Mouse (Mus musculus): ENCODE measurements at regions not wholly inside any gene's neighbourhood (a gene's known extent, or its start where the extent isn't known, plus 50 kb on each side); places are given as distances from the start of the nearest gene placed in this dataset.

DNA sequence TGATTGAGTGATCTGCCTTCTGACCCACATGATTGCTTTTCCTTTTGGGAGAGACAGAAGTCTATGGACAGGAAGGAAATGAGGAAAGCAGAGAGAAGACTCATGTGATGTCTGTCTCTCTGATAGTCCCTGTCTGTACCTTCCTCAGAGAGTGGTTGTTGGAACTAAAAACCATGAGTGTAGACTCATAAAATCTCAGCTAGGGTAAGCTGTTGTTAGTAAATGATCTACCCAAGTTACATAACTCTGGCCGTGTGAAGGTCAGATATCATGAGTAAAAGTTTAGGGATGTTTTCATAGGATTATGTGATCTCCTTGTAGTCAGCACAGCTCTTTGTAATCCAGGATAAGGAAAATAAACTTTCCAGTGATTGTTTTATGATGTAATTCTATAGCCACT lies 183.0 kb upstream of the Slc30a5 start:
- Histone ChIP-seq H3K4me1 (replicated peaks; ENCODE audit: control insufficient read depth, insufficient read depth, low read length) (no peaks in the 10 kb centered on the region), H3K4me2 (ENCODE audit: low read length) (no peak overlapping the region), H3K4me3 (ENCODE audit: low read depth, low read length) (no peak overlapping the region), H3K9me3 (ENCODE audit: control insufficient read depth, low read length) (no peaks in the 10 kb centered on the region), H3K9ac (ENCODE audit: low read length) (no peak overlapping the region), H3K27me3 (replicated peaks; ENCODE audit: control insufficient read depth, insufficient read depth, low read length) (no peaks in the 10 kb centered on the region), H3K36me3 (ENCODE audit: control insufficient read depth, insufficient read depth, low read length) (no peaks in the 10 kb centered on the region), H3K27ac (ENCODE audit: low read depth) (no peak overlapping the region)
- ATAC-seq (replicated peaks; ENCODE audit: low FRiP score, low TSS enrichment, low read depth) (0 out of 2 replicates have a peak, but pooled peaks have one; percentile 27), DNase-seq (ENCODE audit: low spot score) (no peak)
- WGBS: 49% methylated on average over 1 of the region's 1 CpGs

DNA sequence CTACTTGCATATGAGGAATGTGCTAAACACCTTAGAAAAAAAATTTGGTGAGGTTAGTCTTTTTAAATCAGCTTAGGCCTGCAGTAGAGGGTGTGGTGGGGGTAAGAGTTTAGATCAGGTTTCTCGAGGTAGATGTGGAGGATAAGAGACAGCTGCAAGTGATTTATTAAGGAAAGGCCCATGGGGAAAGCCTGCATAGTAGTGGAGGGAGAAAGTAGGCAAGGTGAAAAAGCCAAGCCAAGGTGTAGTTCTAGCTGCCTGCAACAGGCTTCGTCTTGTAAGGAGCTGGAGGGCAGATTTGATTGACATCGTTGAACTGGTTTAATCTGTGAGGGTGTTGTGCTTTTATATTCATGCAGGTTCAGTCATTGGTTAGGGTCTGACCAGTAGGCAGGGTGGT lies 182.2 kb upstream of the Slc30a5 start:
- H3K4me2 ChIP-seq (ENCODE audit: low read length): no peak overlapping the region
- H3K27ac ChIP-seq (ENCODE audit: low read depth): no peak overlapping the region
- H3K9ac ChIP-seq (ENCODE audit: low read length): no peak overlapping the region
- DNase-seq (ENCODE audit: low spot score) (no peak), ATAC-seq (replicated peaks; ENCODE audit: low FRiP score, low TSS enrichment, low read depth) (no peak)
- H3K27me3 ChIP-seq (replicated peaks; ENCODE audit: control insufficient read depth, insufficient read depth, low read length): no peaks in the 10 kb centered on the region
- H3K36me3 ChIP-seq (ENCODE audit: control insufficient read depth, insufficient read depth, low read length): no peaks in the 10 kb centered on the region
- 66% methylated on average over 3 of the region's 3 CpGs for WGBS
- H3K4me3 ChIP-seq (ENCODE audit: low read depth, low read length): no peak overlapping the region
- H3K9me3 ChIP-seq (ENCODE audit: control insufficient read depth, low read length): no peaks in the 10 kb centered on the region
- no peaks in the 10 kb centered on the region for H3K4me1 ChIP-seq (replicated peaks; ENCODE audit: control insufficient read depth, insufficient read depth, low read length)

DNA sequence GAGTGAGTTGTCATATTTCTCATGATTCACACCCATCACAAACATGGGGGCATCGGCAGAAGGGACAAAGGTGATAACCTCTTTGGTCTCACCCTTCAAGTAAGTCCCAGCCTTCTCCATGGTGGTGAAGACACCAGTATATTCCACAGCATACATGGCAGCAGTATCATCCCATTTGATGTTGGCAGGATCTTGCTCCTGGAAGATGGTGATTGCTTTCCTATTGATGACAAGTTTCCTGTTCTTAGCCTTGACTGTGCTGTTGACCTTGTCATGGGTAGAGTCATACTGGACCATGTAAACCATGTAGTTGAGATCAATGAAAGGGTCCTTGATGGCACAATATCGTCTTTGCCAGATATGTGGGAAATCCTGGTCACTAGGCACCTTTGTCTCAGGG lies 180.4 kb upstream of the Slc30a5 start:
- Histone ChIP-seq H3K4me2 (ENCODE audit: low read length) (no peak overlapping the region), H3K9ac (ENCODE audit: low read length) (no peak overlapping the region), H3K4me1 (replicated peaks; ENCODE audit: control insufficient read depth, insufficient read depth, low read length) (no peaks in the 10 kb centered on the region), H3K27ac (ENCODE audit: low read depth) (no peak overlapping the region), H3K36me3 (ENCODE audit: control insufficient read depth, insufficient read depth, low read length) (no peaks in the 10 kb centered on the region), H3K9me3 (ENCODE audit: control insufficient read depth, low read length) (no peaks in the 10 kb centered on the region), H3K27me3 (replicated peaks; ENCODE audit: control insufficient read depth, insufficient read depth, low read length) (no peaks in the 10 kb centered on the region), H3K4me3 (ENCODE audit: low read depth, low read length) (no peak overlapping the region)
- ATAC-seq (replicated peaks; ENCODE audit: low FRiP score, low TSS enrichment, low read depth) (no peak), DNase-seq (ENCODE audit: low spot score) (no peak)
- WGBS: 92% methylated on average over 2 of the region's 2 CpGs

DNA sequence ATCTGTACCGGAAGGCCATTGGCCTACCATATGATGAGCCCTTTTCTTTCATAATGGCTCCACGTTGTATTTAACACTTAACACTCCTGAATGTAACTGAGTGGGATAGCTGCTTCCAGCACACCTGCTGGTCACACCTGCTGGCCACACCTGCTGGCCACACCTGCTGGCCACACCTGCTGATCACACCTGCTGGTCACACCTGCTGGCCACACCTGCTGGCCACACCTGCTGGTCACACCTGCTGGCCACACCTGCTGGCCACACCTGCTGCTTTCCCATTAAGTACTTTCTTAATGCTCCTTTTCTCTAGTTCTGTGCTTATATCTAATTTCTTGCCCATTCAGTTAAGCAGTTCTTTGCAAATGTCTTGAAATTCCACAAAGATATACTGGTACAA lies 157.4 kb upstream of the Slc30a5 start:
- 88% methylated on average over 2 of the region's 2 CpGs for WGBS
- no peak overlapping the region for H3K27ac ChIP-seq (ENCODE audit: low read depth)
- H3K4me2 ChIP-seq (ENCODE audit: low read length): no peak overlapping the region
- ATAC-seq (replicated peaks; ENCODE audit: low FRiP score, low TSS enrichment, low read depth): no peak
- no peak for DNase-seq (ENCODE audit: low spot score)
- H3K9me3 ChIP-seq (ENCODE audit: control insufficient read depth, low read length): no peaks in the 10 kb centered on the region
- H3K4me1 ChIP-seq (replicated peaks; ENCODE audit: control insufficient read depth, insufficient read depth, low read length): no peaks in the 10 kb centered on the region
- no peak overlapping the region for H3K9ac ChIP-seq (ENCODE audit: low read length)
- no peaks in the 10 kb centered on the region for H3K27me3 ChIP-seq (replicated peaks; ENCODE audit: control insufficient read depth, insufficient read depth, low read length)
- H3K4me3 ChIP-seq (ENCODE audit: low read depth, low read length): no peak overlapping the region
- H3K36me3 ChIP-seq (ENCODE audit: control insufficient read depth, insufficient read depth, low read length): no peaks in the 10 kb centered on the region

DNA sequence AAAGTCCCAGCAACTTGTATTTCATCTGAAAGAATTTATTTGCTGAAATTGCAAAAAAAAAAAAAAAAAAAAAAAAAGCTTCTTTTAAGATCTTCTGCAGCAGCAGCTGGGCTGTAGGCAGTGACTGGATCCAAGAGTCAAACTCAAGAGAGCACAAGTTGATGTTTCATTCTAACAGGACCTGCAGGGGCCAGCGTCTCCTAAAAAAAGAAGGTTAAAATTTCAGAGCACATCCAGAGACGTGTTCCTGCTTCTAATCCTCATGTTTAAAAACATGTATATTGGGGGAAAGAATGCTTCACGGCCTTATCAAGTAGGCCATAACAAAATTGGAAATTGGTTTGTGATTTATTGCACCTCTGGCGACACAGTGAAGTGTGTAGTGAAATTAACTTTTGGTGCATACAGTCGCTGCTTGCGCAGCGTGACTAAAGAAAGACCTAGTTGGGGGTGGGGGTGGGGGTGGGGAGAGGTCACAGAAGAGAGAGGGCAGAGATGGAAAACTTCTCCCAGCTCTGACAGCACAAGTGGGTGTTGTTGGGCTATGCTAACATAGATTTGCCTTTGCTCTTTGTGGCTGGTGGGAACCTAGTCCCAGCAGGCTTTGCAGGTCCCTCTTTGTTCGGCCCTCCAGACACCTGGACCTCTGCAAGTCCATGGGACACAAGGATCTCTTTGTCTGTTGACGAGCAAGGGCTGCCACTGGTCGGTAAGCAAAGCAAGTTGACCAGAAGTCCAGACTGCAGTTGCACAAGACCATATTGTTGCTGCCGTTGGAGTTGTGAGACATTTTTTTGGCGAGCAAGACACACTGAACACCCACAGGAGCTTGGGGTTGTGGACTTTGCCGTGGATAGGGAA lies 155.7 kb upstream of the Slc30a5 start:
- H3K27ac ChIP-seq (ENCODE audit: low read depth): no peak overlapping the region
- WGBS: 58% methylated on average over 13 of the region's 13 CpGs
- ATAC-seq (replicated peaks; ENCODE audit: low FRiP score, low TSS enrichment, low read depth): no peak

DNA sequence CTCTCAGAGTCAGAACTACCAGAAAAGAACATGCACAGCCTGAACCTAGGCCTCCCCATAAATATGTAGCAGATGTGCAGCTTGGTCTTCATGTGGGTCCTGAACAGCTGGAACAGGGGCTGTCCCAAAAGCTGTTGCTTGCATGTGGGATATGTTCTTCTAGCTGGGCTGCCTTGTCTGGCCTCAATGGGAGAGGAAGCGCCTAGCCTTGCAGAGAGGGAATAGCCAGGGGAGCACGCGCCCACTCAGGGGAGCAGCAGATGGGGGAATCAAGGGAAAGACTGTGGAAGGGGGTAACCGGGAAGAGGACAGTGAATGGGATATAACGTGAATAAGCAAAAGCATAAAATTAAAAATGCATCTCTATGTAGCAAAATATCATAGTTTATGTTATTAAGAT lies 154.9 kb upstream of the Slc30a5 start:
- Histone ChIP-seq H3K27me3 (replicated peaks; ENCODE audit: control insufficient read depth, insufficient read depth, low read length) (no peaks in the 10 kb centered on the region), H3K4me3 (ENCODE audit: low read depth, low read length) (no peak overlapping the region), H3K4me1 (replicated peaks; ENCODE audit: control insufficient read depth, insufficient read depth, low read length) (no peaks in the 10 kb centered on the region), H3K9me3 (ENCODE audit: control insufficient read depth, low read length) (no peaks in the 10 kb centered on the region), H3K36me3 (ENCODE audit: control insufficient read depth, insufficient read depth, low read length) (no peaks in the 10 kb centered on the region), H3K27ac (ENCODE audit: low read depth) (no peak overlapping the region), H3K4me2 (ENCODE audit: low read length) (no peak overlapping the region), H3K9ac (ENCODE audit: low read length) (no peak overlapping the region)
- ATAC-seq (replicated peaks; ENCODE audit: low FRiP score, low TSS enrichment, low read depth): no peak
- 88% methylated on average over 5 of the region's 5 CpGs for WGBS
- no peak for DNase-seq (ENCODE audit: low spot score)

More for the DNA sequence above, 155.7 kb upstream of the Slc30a5 start:
- H3K36me3 ChIP-seq (ENCODE audit: control insufficient read depth, insufficient read depth, low read length): no peaks in the 10 kb centered on the region
- DNase-seq (ENCODE audit: low spot score): no peak
- no peaks in the 10 kb centered on the region for H3K9me3 ChIP-seq (ENCODE audit: control insufficient read depth, low read length)
- no peak overlapping the region for H3K4me3 ChIP-seq (ENCODE audit: low read depth, low read length)
- H3K4me2 ChIP-seq (ENCODE audit: low read length): no peak overlapping the region
- H3K27me3 ChIP-seq (replicated peaks; ENCODE audit: control insufficient read depth, insufficient read depth, low read length): no peaks in the 10 kb centered on the region
- H3K4me1 ChIP-seq (replicated peaks; ENCODE audit: control insufficient read depth, insufficient read depth, low read length): no peaks in the 10 kb centered on the region
- H3K9ac ChIP-seq (ENCODE audit: low read length): no peak overlapping the region

DNA sequence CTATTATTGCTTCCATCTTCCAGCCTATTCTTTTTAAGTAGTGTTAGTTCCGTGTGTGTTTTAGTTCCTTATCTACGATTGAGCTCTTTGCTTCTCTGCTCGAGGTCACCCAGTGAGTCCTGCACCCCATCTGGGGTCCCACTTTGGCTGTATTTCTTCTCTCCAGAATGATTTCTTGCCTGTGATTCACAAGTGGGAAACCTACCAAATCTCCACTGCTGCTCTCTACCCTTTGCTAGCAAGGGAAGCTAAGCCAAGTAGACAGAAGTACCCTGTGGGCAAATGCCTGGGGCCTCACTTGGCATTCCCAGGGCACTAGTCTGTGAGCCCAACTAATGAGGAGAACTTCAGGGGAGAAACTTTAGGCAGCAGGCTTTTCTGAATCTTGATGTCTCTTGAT lies 142.5 kb upstream of the Slc30a5 start:
- no peak for ATAC-seq (replicated peaks; ENCODE audit: low FRiP score, low TSS enrichment, low read depth)
- WGBS: 62% methylated on average over 3 of the region's 3 CpGs

DNA sequence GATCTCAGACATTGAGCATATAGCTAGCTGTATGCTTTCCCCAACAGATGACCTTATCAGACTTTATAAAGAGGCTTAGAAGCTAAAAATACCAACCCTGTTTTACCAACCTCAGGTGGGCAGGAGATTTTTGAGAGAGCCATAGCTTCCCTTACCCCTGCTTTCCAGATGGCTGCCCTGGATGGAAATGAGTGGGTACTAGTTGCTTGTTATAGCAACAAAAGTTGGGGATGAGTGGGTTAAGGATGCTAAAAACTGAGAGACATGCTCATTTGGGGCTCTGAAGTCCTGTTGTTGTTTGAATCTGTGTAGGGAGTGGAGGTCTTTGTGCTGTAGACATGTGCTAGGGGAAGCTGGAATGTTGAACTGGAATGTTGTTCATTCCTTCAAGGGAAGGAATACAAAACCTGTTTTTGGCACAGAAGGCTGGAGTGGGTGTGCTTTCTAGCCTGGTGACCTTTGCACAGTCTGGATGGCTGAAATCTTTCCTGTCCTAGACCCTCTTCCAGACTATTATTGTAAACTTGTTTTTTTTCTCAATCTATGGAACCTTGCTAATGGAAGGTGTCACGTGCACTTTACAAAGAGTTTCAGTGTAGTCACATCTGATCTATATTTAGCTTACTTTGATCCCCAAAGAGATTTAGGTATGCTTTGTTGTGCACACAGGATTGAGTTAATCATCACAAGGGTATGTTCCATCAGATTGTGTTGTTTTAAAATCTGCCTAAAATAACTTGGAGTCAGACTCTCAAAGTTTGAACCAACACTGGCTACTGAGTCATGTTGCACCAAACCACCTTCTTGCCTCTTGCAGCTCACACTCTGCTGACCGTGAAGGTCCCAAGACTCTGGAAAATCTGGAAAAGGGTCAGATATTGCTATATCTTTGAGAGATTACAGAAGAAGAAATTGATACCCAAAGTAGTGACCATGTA lies 138.1 kb upstream of the Slc30a5 start:
- H3K27ac ChIP-seq (ENCODE audit: low read depth): no peak overlapping the region
- 71% methylated on average over 2 of the region's 2 CpGs for WGBS
- no peak overlapping the region for H3K4me2 ChIP-seq (ENCODE audit: low read length)
- no peaks in the 10 kb centered on the region for H3K27me3 ChIP-seq (replicated peaks; ENCODE audit: control insufficient read depth, insufficient read depth, low read length)
- H3K36me3 ChIP-seq (ENCODE audit: control insufficient read depth, insufficient read depth, low read length): no peaks in the 10 kb centered on the region
- no peak overlapping the region for H3K9ac ChIP-seq (ENCODE audit: low read length)
- H3K4me3 ChIP-seq (ENCODE audit: low read depth, low read length): no peak overlapping the region
- peak; percentile 12 for DNase-seq (ENCODE audit: low spot score)
- H3K9me3 ChIP-seq (ENCODE audit: control insufficient read depth, low read length): no peaks in the 10 kb centered on the region
- H3K4me1 ChIP-seq (replicated peaks; ENCODE audit: control insufficient read depth, insufficient read depth, low read length): no peaks in the 10 kb centered on the region
- ATAC-seq (replicated peaks; ENCODE audit: low FRiP score, low TSS enrichment, low read depth): no peak

More for the DNA sequence above, 142.5 kb upstream of the Slc30a5 start:
- H3K4me1 ChIP-seq (replicated peaks; ENCODE audit: control insufficient read depth, insufficient read depth, low read length): no peaks in the 10 kb centered on the region
- H3K9me3 ChIP-seq (ENCODE audit: control insufficient read depth, low read length): no peaks in the 10 kb centered on the region
- DNase-seq (ENCODE audit: low spot score): peak; percentile 46
- H3K27ac ChIP-seq (ENCODE audit: low read depth): no peak overlapping the region
- H3K4me2 ChIP-seq (ENCODE audit: low read length): no peak overlapping the region
- no peak overlapping the region for H3K9ac ChIP-seq (ENCODE audit: low read length)
- H3K4me3 ChIP-seq (ENCODE audit: low read depth, low read length): no peak overlapping the region
- no peaks in the 10 kb centered on the region for H3K36me3 ChIP-seq (ENCODE audit: control insufficient read depth, insufficient read depth, low read length)
- no peaks in the 10 kb centered on the region for H3K27me3 ChIP-seq (replicated peaks; ENCODE audit: control insufficient read depth, insufficient read depth, low read length)

All from intestine, embryonic 14.5 days (tissue).